Mouse (Mus musculus): Measurements from ENCODE around the gene Ccdc73. TPM values are rescaled to one million over a fixed set of nuclear protein-coding genes. Genes with fewer than 3 reads are reported as not detected.
A peak's percentile ranks its signal among the peaks of the same experiment; 100 is the strongest.

Gene Ccdc73
- polyA plus RNA-seq, 1 experiment from 2014 or later, result 4.0 TPM

GRCm38 (mm10) chr2:105037956-105038569, 170.5 kb downstream of the Ccdc73 start:
- Histone ChIP-seq H3K4me3 (no peak overlapping the region), H3K4me1 (peaks cover 6% of the 10 kb centered on the region; the same call in 1 of the 2 replicates), H3K27me3 (ENCODE audit: insufficient read depth, poor library complexity, severe bottlenecking) (no peaks in the 10 kb centered on the region), H3K9me3 (no peaks in the 10 kb centered on the region), H3K36me3 (no peaks in the 10 kb centered on the region), H3K27ac (no peak overlapping the region)
- 74% methylated on average over 7 of the region's 7 CpGs for WGBS
- DNase-seq (ENCODE audit: low spot score), result peak; percentile 56

DNA sequence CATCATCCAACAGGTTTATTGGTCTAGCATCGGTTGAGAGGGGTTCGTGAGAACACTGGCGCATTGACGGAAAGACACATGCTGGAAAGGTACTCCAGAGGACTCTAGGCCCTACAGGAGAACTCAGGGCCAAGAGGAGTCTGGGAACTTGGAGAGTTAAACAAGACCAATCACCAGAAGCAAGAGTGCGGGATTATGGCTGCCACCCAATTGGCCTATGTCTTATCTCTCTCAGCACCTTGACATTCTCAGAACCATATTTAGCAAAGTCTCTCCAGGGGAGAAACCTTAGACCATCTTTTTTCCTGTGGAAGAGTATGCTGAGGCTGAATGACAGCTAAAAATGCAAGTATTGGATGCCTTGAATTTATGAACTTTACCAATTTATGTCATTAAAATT, 171.3 kb downstream of the Ccdc73 start:
- WGBS, result 83% methylated on average over 5 of the region's 5 CpGs
- H3K27ac ChIP-seq, result no peak overlapping the region
- DNase-seq (ENCODE audit: low spot score), result peak; percentile 42
- no peaks in the 10 kb centered on the region for H3K27me3 ChIP-seq (ENCODE audit: insufficient read depth, poor library complexity, severe bottlenecking)
- H3K4me1 ChIP-seq, result peaks cover 6% of the 10 kb centered on the region; the same call in 1 of the 2 replicates
- no peaks in the 10 kb centered on the region for H3K36me3 ChIP-seq
- no peak overlapping the region for H3K4me3 ChIP-seq
- no peaks in the 10 kb centered on the region for H3K9me3 ChIP-seq

- Histone ChIP-seq H3K4me1 (peaks cover 2% of the 10 kb centered on the region; the same call in 1 of the 2 replicates), H3K36me3 (no peaks in the 10 kb centered on the region), H3K27me3 (ENCODE audit: insufficient read depth, poor library complexity, severe bottlenecking) (no peaks in the 10 kb centered on the region), H3K27ac (no peak overlapping the region), H3K9me3 (no peaks in the 10 kb centered on the region), H3K4me3 (no peak overlapping the region)
- WGBS, result 66% methylated on average over 4 of the region's 4 CpGs
- DNase-seq (ENCODE audit: low spot score), result no peak
Observed at GRCm38 (mm10) chr2:105040859-105041258, 173.3 kb downstream of the Ccdc73 start.

DNA sequence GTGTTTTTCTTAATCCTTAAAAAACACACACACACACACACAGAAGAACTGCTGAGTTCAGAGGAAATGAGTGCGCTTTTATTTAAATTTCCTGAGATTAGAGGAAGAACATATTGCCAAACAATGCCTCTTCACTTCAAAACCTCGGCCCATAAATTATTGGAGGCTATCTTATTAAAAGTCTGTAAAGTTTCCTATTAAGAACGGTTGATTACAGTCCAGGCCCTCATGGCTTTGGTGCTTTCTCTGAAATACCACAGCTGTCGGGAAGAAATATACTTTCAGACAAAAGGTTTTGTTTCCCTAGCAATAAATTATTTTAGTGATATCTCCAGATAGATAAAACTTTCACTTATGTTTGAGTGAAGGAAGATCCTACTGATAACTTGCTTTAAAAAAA, 175.5 kb downstream of the Ccdc73 start:
- DNase-seq (ENCODE audit: low spot score), result no peak
- Histone ChIP-seq H3K4me1 (0 out of 2 replicates have a peak, but pooled peaks cover 3% of the 10 kb centered on the region), H3K9me3 (no peaks in the 10 kb centered on the region), H3K36me3 (no peaks in the 10 kb centered on the region), H3K4me3 (no peak overlapping the region), H3K27ac (no peak overlapping the region), H3K27me3 (ENCODE audit: insufficient read depth, poor library complexity, severe bottlenecking) (no peaks in the 10 kb centered on the region)
- 79% methylated on average over 4 of the region's 4 CpGs for whole genome bisulfite sequencing

- DNase-seq (ENCODE audit: low spot score), result no peak
- Histone ChIP-seq H3K27me3 (ENCODE audit: insufficient read depth, poor library complexity, severe bottlenecking) (no peaks in the 10 kb centered on the region), H3K36me3 (no peaks in the 10 kb centered on the region), H3K9me3 (no peaks in the 10 kb centered on the region), H3K27ac (no peak overlapping the region), H3K4me3 (no peak overlapping the region), H3K4me1 (0 out of 2 replicates have a peak, but pooled peaks cover 3% of the 10 kb centered on the region)
- 61% methylated on average over 1 of the region's 1 CpGs for WGBS
Observed at GRCm38 (mm10) chr2:105048301-105048700, 180.7 kb downstream of the Ccdc73 start.

DNA sequence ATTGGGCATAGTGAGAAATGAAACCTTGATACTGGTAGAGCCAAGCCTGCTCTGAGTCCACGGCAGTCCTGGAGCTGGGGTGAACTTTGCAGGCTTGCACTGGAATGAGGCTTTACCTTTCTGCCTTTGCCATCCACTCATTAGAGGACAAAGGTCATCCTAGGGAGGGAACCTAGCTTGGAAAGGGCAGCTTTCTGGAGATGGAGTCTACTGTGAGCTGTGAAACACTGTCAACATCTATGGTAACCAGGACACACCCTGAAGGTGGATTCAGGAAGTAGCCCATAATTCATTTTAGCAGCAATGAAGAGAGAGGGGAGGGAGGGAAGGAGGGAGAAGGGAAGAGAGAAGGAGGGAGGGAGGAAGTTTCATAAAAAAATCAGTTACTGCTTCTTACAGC, 187.9 kb downstream of the Ccdc73 start:
- no peak overlapping the region for H3K27ac ChIP-seq
- H3K27me3 ChIP-seq (ENCODE audit: insufficient read depth, poor library complexity, severe bottlenecking), result no peaks in the 10 kb centered on the region
- no peak overlapping the region for H3K4me3 ChIP-seq
- no peak for DNase-seq (ENCODE audit: low spot score)
- no peaks in the 10 kb centered on the region for H3K9me3 ChIP-seq
- WGBS, result 72% methylated on average over 1 of the region's 1 CpGs
- no peaks in the 10 kb centered on the region for H3K36me3 ChIP-seq
- H3K4me1 ChIP-seq, result peaks cover 11% of the 10 kb centered on the region

- 66% methylated on average over 7 of the region's 7 CpGs for WGBS
- Histone ChIP-seq H3K27ac (no peak overlapping the region), H3K4me1 (peaks cover 10% of the 10 kb centered on the region), H3K9me3 (no peaks in the 10 kb centered on the region), H3K4me3 (no peak overlapping the region), H3K36me3 (no peaks in the 10 kb centered on the region), H3K27me3 (ENCODE audit: insufficient read depth, poor library complexity, severe bottlenecking) (no peaks in the 10 kb centered on the region)
- no peak for DNase-seq (ENCODE audit: low spot score)
Observed at GRCm38 (mm10) chr2:105058577-105059116, 191.0 kb downstream of the Ccdc73 start.

- H3K36me3 ChIP-seq, result no peaks in the 10 kb centered on the region
- no peak overlapping the region for H3K27ac ChIP-seq
- DNase-seq (ENCODE audit: low spot score), result no peak
- 0 out of 2 replicates have a peak, but pooled peaks cover 4% of the 10 kb centered on the region for H3K4me1 ChIP-seq
- H3K4me3 ChIP-seq, result no peak overlapping the region
- WGBS, result 61% methylated on average over 7 of the region's 7 CpGs
- H3K27me3 ChIP-seq (ENCODE audit: insufficient read depth, poor library complexity, severe bottlenecking), result no peaks in the 10 kb centered on the region
- H3K9me3 ChIP-seq, result no peaks in the 10 kb centered on the region
Observed at GRCm38 (mm10) chr2:105062741-105063372, 195.3 kb downstream of the Ccdc73 start.

Other genes starting within 250 kb of the Ccdc73 start
- 35.0 and 36.4 TPM in 2 replicates for gene Tcp11l1, start 155.6 kb upstream of the Ccdc73 start, polyA plus RNA-seq (2016; fragmentation: Nextera tagmentation; extraction: Ambion mirVana)
- not detected in 2 replicates for gene Pin1rt1, start 151.4 kb upstream of the Ccdc73 start, polyA plus RNA-seq (2016; fragmentation: Nextera tagmentation; extraction: Ambion mirVana)
- 3.8 and 5.5 TPM in 2 replicates for gene Depdc7, start 124.9 kb upstream of the Ccdc73 start, polyA plus RNA-seq (2016; fragmentation: Nextera tagmentation; extraction: Ambion mirVana)
- 7.4 and 8.3 TPM in 2 replicates for gene Qser1, start 51.0 kb upstream of the Ccdc73 start, polyA plus RNA-seq (2016; fragmentation: Nextera tagmentation; extraction: Ambion mirVana)
- gene Prrg4, start 17.9 kb upstream of the Ccdc73 start, polyA plus RNA-seq (2016; fragmentation: Nextera tagmentation; extraction: Ambion mirVana), result 0.67 and 0.76 TPM in 2 replicates
- gene Eif3m, start 149.3 kb downstream of the Ccdc73 start, polyA plus RNA-seq (2016; fragmentation: Nextera tagmentation; extraction: Ambion mirVana), result 240 and 287 TPM in 2 replicates
- gene Gm11060, start 224.2 kb downstream of the Ccdc73 start, polyA plus RNA-seq (2016; fragmentation: Nextera tagmentation; extraction: Ambion mirVana), result not detected in 2 replicates

Measured in heart, embryonic 10.5 days (tissue).